Mouse (Mus musculus) CH12.LX (cell line): ENCODE results near the gene Wnt5b. TPM values are rescaled to one million over a fixed set of nuclear protein-coding genes. Genes with fewer than 3 reads are reported as not detected.

Experiments used
- DNase-seq: peaks from one replicate; pipeline ENCODE4 v3.0.0-alpha.2; 2013; ENCODE audit errors: extremely low read depth
- H3K27ac ChIP-seq: 2 replicates; pipeline ENCODE4 v1.5.1; 2012; ENCODE audit warnings: low read depth, mild to moderate bottlenecking, control low read depth, moderate library complexity; ENCODE audit not compliant: insufficient read depth
- H3K27me3 ChIP-seq: replicated peaks from 2 replicates; pipeline ENCODE3; 2012; ENCODE audit warnings: inconsistent platforms
- H3K36me3 ChIP-seq, 2 experiments: replicated peaks in 1 of 2; 2 replicates each; pipeline versions ENCODE3 to v1.6.1; 2012; ENCODE audit warnings: inconsistent platforms in 1 of 2, low read length in 1 of 2, mild to moderate bottlenecking in 1 of 2, mixed read lengths in 1 of 2, moderate library complexity in 1 of 2; ENCODE audit not compliant: control insufficient read depth in 1 of 2, insufficient read depth in 1 of 2
- H3K4me1 ChIP-seq, 2 experiments: 2 replicates each; pipeline ENCODE4 v1.6.1; 2012; ENCODE audit warnings: inconsistent platforms in 1 of 2, moderate library complexity in 1 of 2; ENCODE audit not compliant: insufficient read depth in 2 of 2, control insufficient read depth in 1 of 2
- H3K4me2 ChIP-seq: 2 replicates; pipeline ENCODE4 v1.6.1; 2012; ENCODE audit warnings: low read depth, mild to moderate bottlenecking, control low read depth; ENCODE audit not compliant: poor library complexity, insufficient read depth, severe bottlenecking
- H3K4me3 ChIP-seq, 3 experiments: fragments of 150-350 bp in 1 of 3; sonication (generic) in 1 of 3; replicated peaks in 1 of 3; 2 replicates each; pipeline versions ENCODE3 to v1.5.1; 2011 to 2012; ENCODE audit warnings: low read depth in 2 of 3, low read length in 2 of 3, mild to moderate bottlenecking in 2 of 3, moderate library complexity in 2 of 3, control low read depth in 1 of 3, improper control_type of control experiment in 1 of 3, inconsistent platforms in 1 of 3, mixed read lengths in 1 of 3; ENCODE audit not compliant: poor library complexity in 1 of 3
- H3K79me2 ChIP-seq: replicated peaks from 2 replicates; pipeline ENCODE4 v1.6.1; 2012; ENCODE audit warnings: mild to moderate bottlenecking, moderate library complexity; ENCODE audit not compliant: control insufficient read depth, poor library complexity, insufficient read depth, severe bottlenecking; ENCODE audit errors: extremely low read depth
- H3K9ac ChIP-seq: 2 replicates; pipeline ENCODE4 v1.6.1; 2012; ENCODE audit warnings: low read depth, mild to moderate bottlenecking, control low read depth, moderate library complexity; ENCODE audit not compliant: insufficient read depth
- H3K9me3 ChIP-seq: replicated peaks from 2 replicates; pipeline ENCODE3; 2012; ENCODE audit warnings: low read length, inconsistent platforms, mixed read lengths
- BHLHE40 ChIP-seq: IDR thresholded peaks from 2 replicates; pipeline ENCODE4 v1.6.1; 2011; ENCODE audit warnings: mild to moderate bottlenecking, low read depth, low read length, improper control_type of control experiment
- CTCF ChIP-seq, 2 experiments: IDR thresholded peaks in 1 of 2; conservative IDR thresholded peaks in 1 of 2; 2 replicates each; pipeline ENCODE4 v1.5.1; 2011 to 2012; ENCODE audit warnings: low read depth in 2 of 2, low read length in 2 of 2, improper control_type of control experiment in 1 of 2, inconsistent platforms in 1 of 2, mild to moderate bottlenecking in 1 of 2, moderate library complexity in 1 of 2
- ELF1 ChIP-seq: IDR thresholded peaks from 2 replicates; pipeline ENCODE4 v1.6.1; 2014; ENCODE audit warnings: low read depth, mild to moderate bottlenecking, inconsistent platforms, low read length, improper control_type of control experiment
- EP300 ChIP-seq: IDR thresholded peaks from 2 replicates; pipeline ENCODE4 v1.6.1; 2011; ENCODE audit warnings: low read length, improper control_type of control experiment
- GABPA ChIP-seq: IDR thresholded peaks from 2 replicates; pipeline ENCODE4 v1.6.1; 2012; ENCODE audit warnings: low read depth, low read length, improper control_type of control experiment, inconsistent platforms; ENCODE audit not compliant: insufficient replicate concordance
- HCFC1 ChIP-seq: IDR thresholded peaks from 2 replicates; pipeline ENCODE4 v1.6.1; 2012; ENCODE audit warnings: low read depth, mild to moderate bottlenecking, inconsistent platforms, low read length, improper control_type of control experiment
- IRF4 ChIP-seq: IDR thresholded peaks from 2 replicates; pipeline ENCODE4 v1.6.1; 2014; ENCODE audit warnings: low read depth, mild to moderate bottlenecking, inconsistent platforms, low read length, improper control_type of control experiment
- JUN ChIP-seq: IDR thresholded peaks from 2 replicates; pipeline ENCODE4 v1.6.1; 2011; ENCODE audit warnings: low read depth, mild to moderate bottlenecking, low read length, improper control_type of control experiment, moderate library complexity; ENCODE audit not compliant: insufficient read depth
- JUND ChIP-seq: conservative IDR thresholded peaks from 2 replicates; pipeline ENCODE4 v1.6.1; 2011; ENCODE audit warnings: low read depth, low read length, improper control_type of control experiment
- KAT2A ChIP-seq: IDR thresholded peaks from 2 replicates; pipeline ENCODE4 v1.6.1; 2012; ENCODE audit warnings: low read length, improper control_type of control experiment, inconsistent platforms; ENCODE audit not compliant: insufficient replicate concordance
- MAFK ChIP-seq: IDR thresholded peaks from 2 replicates; pipeline ENCODE4 v1.6.1; 2011; ENCODE audit warnings: low read length, improper control_type of control experiment; ENCODE audit not compliant: insufficient replicate concordance
- MAZ ChIP-seq: IDR thresholded peaks from 2 replicates; pipeline ENCODE4 v1.6.1; 2012; ENCODE audit warnings: low read depth, mild to moderate bottlenecking, inconsistent platforms, low read length, improper control_type of control experiment, moderate library complexity
- MXI1 ChIP-seq: IDR thresholded peaks from 2 replicates; pipeline ENCODE4 v1.6.1; 2011; ENCODE audit warnings: mild to moderate bottlenecking, low read depth, low read length, improper control_type of control experiment
- MYC ChIP-seq: IDR thresholded peaks from 2 replicates; pipeline ENCODE4 v1.6.1; 2011; ENCODE audit warnings: low read depth, mild to moderate bottlenecking, improper control_type of control experiment, low read length
- NRF1 ChIP-seq: IDR thresholded peaks from 2 replicates; pipeline ENCODE4 v1.6.1; 2014; ENCODE audit warnings: low read depth, mild to moderate bottlenecking, inconsistent platforms, low read length, improper control_type of control experiment, moderate library complexity
- POLR2AphosphoS2 ChIP-seq: IDR thresholded peaks from 2 replicates; pipeline ENCODE4 v1.6.1; 2011; ENCODE audit warnings: low read depth, low read length, improper control_type of control experiment
- RAD21 ChIP-seq: IDR thresholded peaks from 2 replicates; pipeline ENCODE4 v1.6.1; 2011; ENCODE audit warnings: low read depth, mild to moderate bottlenecking, low read length, improper control_type of control experiment, moderate library complexity
- SMC3 ChIP-seq: IDR thresholded peaks from 2 replicates; pipeline ENCODE4 v1.6.1; 2011; ENCODE audit warnings: low read depth, low read length, improper control_type of control experiment
- TBP ChIP-seq: conservative IDR thresholded peaks from 2 replicates; pipeline ENCODE4 v1.6.1; 2011; ENCODE audit warnings: low read depth, low read length, improper control_type of control experiment
- TCF12 ChIP-seq: IDR thresholded peaks from 2 replicates; pipeline ENCODE4 v1.6.1; 2014; ENCODE audit warnings: low read depth, mild to moderate bottlenecking, inconsistent platforms, low read length, improper control_type of control experiment
- UBTF ChIP-seq: IDR thresholded peaks from 2 replicates; pipeline ENCODE4 v1.6.1; 2012; ENCODE audit warnings: low read depth, mild to moderate bottlenecking, inconsistent platforms, low read length, improper control_type of control experiment, moderate library complexity
- USF1 ChIP-seq: IDR thresholded peaks from 2 replicates; pipeline ENCODE4 v1.6.1; 2014; ENCODE audit warnings: low read depth, mild to moderate bottlenecking, inconsistent platforms, low read length, improper control_type of control experiment
- USF2 ChIP-seq: conservative IDR thresholded peaks from 2 replicates; pipeline ENCODE4 v1.6.1; 2011; ENCODE audit warnings: low read depth, low read length, improper control_type of control experiment
- ZC3H11A ChIP-seq: IDR thresholded peaks from 2 replicates; pipeline ENCODE4 v1.6.1; 2012; ENCODE audit warnings: low read depth, mild to moderate bottlenecking, inconsistent platforms, low read length, improper control_type of control experiment
- ZKSCAN1 ChIP-seq: IDR thresholded peaks from 2 replicates; pipeline ENCODE4 v1.6.1; 2012; ENCODE audit warnings: low read depth, inconsistent platforms, low read length, improper control_type of control experiment, borderline replicate concordance
- ZNF384 ChIP-seq: IDR thresholded peaks from 2 replicates; pipeline ENCODE4 v1.6.1; 2012; ENCODE audit warnings: low read depth, low read length, improper control_type of control experiment, inconsistent platforms
- dilution Hi-C: fragments of 300-500 bp; cut with MboI; formaldehyde crosslinking; loops from 2 replicates; pipeline ENCODE4 v1.14.3; 2020; ENCODE audit warnings: low sequenced_read_pairs; ENCODE audit not compliant: extremely low pct_unique_long_range_greater_than_20kb, extremely low pct_ligation_motif_present
- in situ Hi-C: fragments of 300-500 bp; cut with MboI; formaldehyde crosslinking; loops from 3 replicates; pipeline ENCODE4 v1.14.3; 2019; ENCODE audit warnings: low sequenced_read_pairs, low pct_ligation_motif_present, low pct_unique_long_range_greater_than_20kb, mixed read lengths
- polyA plus RNA-seq: library from polyadenylated mRNA; unstranded; fragments of >175 nt; gene quantifications from 2 replicates; pipeline ENCODE4 v1.2.1, GENCODE M21; 2012; ENCODE audit warnings: low read depth; ENCODE audit not compliant: insufficient read length
- total RNA-seq, 2 experiments: library from RNA; depleted of rRNA; stranded (reverse); fragments of 300-350 nt in 1 of 2; fragments of >200 nt in 1 of 2; gene quantifications; 2 replicates each; pipeline ENCODE4 v1.2.3; 2012 to 2014

The Wnt5b gene
- total and polyA plus RNA-seq, 3 experiments = 1.2 to 2.0 (median 1.5) TPM

DNA sequence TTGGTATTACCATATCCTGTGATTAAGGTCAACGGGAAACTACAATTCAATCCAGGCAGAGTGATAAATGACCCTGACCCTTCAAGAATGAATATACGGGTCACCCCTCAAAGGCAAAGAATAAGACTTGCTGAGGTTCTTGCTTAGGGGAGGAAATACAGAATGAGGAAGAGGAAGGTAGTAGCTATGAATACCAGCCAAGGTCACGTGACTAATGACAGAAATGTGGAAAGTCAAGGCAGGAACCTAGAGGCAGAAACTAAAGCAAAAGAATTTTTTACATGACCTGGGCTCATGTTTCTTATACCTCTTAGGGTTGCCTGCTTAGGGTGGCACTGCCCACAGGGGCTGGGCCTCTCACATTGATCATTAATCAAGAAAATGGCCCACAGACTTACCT lies 71.4 kb downstream of the Wnt5b start:
- H3K9ac ChIP-seq = no peak overlapping the region
- no peaks in the 10 kb centered on the region for H3K27me3 ChIP-seq
- peaks cover 7 to 14% of the 10 kb centered on the region in 2 experiments; a peak in 3 of 4 replicates for H3K4me1 ChIP-seq
- no peak overlapping the region for H3K4me3 ChIP-seq
- no peaks in the 10 kb centered on the region for H3K36me3 ChIP-seq
- no peaks in the 10 kb centered on the region for H3K9me3 ChIP-seq
- TF ChIP-seq USF1 (peak; percentile 43), JUND (no peak), BHLHE40 (peak; percentile 57), USF2 (peak; percentile 63)
- TF ChIP-seq, all 38 proteins: peak for 3
- DNase-seq = no peak
- Histone ChIP-seq H3K4me2 (no peak overlapping the region), H3K79me2 (no peaks in the 10 kb centered on the region), H3K27ac (no peak overlapping the region)
- in situ Hi-C loops = no loop called here
- dilution Hi-C loops = no loop called here

GRCm38 (mm10) chr6:119472135-119472534 lies 72.0 kb downstream of the Wnt5b start:
- dilution Hi-C loops = no loop called here
- Histone ChIP-seq H3K27me3 (no peaks in the 10 kb centered on the region), H3K4me2 (no peak overlapping the region), H3K79me2 (no peaks in the 10 kb centered on the region), H3K9me3 (no peaks in the 10 kb centered on the region), H3K36me3 (no peaks in the 10 kb centered on the region), H3K27ac (no peak overlapping the region), H3K4me1 (peaks cover 7 to 14% of the 10 kb centered on the region in 2 experiments; a peak in 3 of 4 replicates), H3K4me3 (no peak overlapping the region), H3K9ac (no peak overlapping the region)
- in situ Hi-C loops = no loop called here
- DNase-seq = peak; percentile 45
- TF ChIP-seq MAFK = no peak
- TF ChIP-seq TBP = no peak
- no peak for TF ChIP-seq USF2
- TF ChIP-seq ZC3H11A = no peak
- no peak for TF ChIP-seq EP300
- no peak for TF ChIP-seq HCFC1
- TF ChIP-seq ZKSCAN1 = no peak
- TF ChIP-seq TCF12 = no peak
- TF ChIP-seq CTCF (conservative IDR thresholded peaks at IDR 0.05 in 1 of 2, IDR thresholded peaks at IDR 0.05 in 1 of 2; ENCODE audit: low read depth in 2 of 2, low read length in 2 of 2) = peak; percentile 69 to 95
- no peak for TF ChIP-seq MAZ
- no peak for TF ChIP-seq NRF1
- no peak for TF ChIP-seq KAT2A
- no peak for TF ChIP-seq MXI1
- no peak for TF ChIP-seq BHLHE40
- no peak for TF ChIP-seq POLR2AphosphoS2
- peak; percentile 13 for TF ChIP-seq RAD21
- no peak for TF ChIP-seq JUN
- TF ChIP-seq MYC = no peak
- no peak for TF ChIP-seq USF1
- no peak for TF ChIP-seq IRF4
- no peak for TF ChIP-seq ZNF384
- peak; percentile 19; the same call in 1 of the 2 replicates for TF ChIP-seq SMC3
- TF ChIP-seq ELF1 = 0 out of 2 replicates have a peak, but pooled peaks have one; percentile 22
- TF ChIP-seq GABPA = no peak
- TF ChIP-seq UBTF = no peak
